Mouse (Mus musculus): Measurements from ENCODE around the gene Rprd2.

Rprd2 gene

DNA sequence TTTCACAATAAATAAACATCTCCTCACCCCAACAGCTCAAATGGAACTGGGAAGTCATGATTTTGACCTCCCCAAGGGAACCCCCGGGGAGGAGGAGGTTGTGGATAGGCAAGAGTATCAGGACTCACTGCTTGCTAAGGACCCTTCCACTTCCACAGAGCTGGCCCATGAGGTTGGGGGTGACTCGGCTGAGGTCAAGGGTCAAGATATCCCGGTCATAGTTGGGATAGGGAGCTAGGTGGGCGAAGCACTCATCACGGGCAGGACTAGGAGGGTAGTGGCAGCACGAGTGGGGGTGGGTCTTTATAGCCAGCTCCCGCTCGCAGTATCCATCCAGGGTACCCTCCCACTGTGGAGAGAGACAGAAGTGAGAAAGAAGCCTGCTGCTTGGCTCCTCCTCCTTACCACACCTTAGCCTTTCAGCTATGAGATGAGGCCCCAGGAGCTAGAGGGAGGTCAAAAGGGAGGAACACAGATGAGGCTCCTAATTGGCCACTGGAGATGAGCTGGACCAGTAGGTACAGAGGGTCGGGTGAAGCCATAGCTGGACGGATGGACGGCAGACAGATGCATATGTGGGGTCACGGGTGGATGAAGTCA is 83.5 kb downstream of the Rprd2 start:
- DNase-seq (ENCODE audit: low read depth) = no peak

DNA sequence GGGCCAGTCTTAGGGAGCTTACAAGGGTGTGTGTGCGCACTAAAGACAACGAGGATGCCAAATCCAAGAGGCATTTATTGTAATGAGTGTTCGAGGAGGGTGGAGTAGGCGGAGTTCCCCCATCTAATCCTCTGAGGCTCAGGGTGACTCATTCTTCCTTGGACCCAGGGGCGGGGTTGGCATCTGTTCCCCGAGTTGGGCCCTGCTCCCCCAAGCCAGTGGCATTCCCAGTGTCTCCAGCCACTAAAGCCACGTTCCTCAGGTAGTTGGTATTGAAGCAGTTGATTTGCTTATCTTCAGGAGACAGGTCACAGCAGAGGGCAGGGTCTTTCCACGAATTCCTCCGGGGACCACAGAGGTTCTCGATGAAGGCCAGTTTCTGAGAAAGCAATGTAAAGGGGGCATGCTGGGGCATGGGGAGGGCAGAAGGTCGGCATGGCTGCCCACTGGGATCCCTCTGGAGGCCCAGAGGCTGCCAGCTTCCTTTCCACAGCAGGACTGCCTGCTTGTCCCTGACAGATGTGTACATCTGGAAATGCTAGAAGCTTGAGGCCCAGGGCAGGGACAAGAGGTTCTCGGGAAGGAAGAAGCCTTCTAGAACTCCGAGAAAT is 84.5 kb downstream of the Rprd2 start:
- no peak for DNase-seq (ENCODE audit: low read depth)

DNA sequence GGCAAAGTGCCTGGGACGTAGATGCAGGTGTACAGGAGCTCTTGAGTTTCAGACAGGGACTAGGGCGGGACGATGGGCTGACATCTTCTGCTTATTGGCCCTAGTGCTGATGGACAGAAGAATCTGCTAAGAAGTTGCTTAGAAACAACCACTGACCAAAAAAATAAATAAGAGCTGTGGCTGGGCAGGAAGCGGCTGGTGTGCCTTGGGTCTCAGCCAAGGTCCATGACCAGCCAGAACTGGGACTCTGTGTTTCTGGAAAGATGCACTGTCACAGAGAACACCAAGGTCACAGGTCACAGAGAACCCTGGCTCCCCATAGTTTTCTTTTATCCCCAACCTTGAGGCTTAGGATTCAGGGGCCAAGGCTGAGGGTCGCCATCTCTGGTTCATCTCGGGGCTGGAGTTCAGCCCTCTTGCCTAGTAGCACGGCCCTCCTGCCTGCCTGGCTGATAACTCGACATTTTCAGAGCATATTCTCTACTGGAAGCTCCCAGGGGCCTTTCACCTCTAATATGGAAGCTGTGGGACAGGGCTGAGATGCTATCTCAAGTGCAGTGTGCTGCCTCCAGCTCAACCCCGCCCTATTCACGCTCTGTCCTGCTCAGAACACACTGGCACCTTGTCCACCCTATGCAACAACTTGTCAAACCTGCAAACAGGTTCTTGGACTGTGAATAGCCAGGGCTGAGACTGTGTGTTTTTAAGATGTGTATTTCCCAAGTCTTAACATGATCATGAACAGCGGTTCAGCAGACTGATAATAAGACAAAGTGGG is 85.7 kb downstream of the Rprd2 start:
- DNase-seq (ENCODE audit: low read depth) = no peak

DNA sequence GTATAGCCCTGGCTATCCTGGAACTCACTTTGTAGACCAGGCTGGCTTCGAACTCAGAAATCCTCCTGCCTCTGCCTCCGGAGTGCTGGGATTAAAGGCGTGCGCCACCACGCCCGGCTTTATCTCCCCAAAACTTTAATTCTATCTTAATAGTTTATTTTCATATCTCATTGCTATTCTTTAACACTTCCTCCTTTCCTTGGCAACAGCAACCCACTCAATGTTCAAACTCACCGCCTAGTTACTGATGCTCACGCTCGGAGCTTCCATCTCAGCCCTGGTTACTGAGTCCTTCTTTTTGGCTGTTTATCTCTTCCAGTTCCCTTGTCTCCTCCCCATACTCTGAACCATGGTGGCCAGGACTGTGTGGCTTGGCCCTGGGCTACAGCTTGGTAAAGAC is 86.4 kb downstream of the Rprd2 start:
- DNase-seq (ENCODE audit: low read depth) = no peak

DNA sequence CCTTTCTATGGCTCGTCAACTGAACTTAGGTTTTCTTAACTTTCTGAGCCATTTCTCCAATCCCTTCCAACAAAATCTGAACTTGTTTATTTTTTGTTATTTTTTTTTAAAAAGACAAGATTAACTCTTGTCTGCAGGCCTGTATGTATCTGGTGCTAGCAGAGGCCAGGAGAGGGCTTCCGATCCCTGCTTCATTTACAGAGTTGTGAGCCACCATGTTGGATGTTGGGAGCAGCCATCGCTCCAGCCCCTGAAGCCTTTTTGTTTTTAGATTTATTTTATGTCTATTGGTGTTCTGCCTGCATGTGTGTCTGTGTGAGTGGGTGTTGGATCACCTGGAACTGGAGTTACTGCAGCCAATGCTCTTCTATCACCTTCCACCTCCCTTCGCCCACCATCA is 86.9 kb downstream of the Rprd2 start:
- DNase-seq (ENCODE audit: low read depth) = no peak

DNA sequence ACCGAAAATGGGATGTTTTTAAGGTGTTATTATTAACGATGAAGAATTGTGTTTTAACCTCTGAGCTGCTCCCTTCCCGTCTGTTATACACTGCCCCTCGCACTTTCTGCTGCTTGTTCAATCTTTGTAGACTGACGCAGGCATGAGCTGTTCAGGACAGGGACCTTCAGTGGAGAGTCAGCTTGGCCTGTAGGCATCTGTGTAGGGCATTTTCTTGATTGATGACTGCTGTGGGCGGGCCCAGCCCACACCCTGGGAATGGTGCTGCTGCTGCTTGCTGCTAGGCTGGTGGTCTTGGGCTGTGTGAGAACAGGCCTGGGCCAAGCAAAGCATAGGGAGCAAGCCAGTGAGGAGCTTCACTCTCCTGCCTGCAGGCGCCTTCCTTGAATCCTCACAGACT is 88.2 kb downstream of the Rprd2 start:
- no peak for DNase-seq (ENCODE audit: low read depth)

DNA sequence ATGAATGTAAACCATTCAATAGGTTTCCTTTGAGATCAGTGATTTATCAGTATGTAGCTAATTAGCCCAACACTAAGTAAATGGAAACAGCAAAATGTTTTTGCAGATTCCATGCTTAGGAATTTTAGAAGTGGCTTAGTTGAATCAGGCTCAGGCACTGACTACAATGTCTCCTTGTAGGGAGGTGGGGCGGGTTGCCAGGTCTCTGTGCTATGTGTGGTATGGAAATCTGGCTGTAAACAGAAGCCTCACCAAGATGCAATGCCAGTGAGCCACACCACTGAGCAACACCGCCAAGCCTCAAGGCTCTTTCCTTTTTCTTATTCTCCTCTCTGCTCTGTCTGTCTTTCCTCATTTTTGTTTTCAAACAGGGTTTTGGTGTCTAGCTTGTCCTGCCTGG is 89.8 kb downstream of the Rprd2 start:
- DNase-seq (ENCODE audit: low read depth) = no peak

DNA sequence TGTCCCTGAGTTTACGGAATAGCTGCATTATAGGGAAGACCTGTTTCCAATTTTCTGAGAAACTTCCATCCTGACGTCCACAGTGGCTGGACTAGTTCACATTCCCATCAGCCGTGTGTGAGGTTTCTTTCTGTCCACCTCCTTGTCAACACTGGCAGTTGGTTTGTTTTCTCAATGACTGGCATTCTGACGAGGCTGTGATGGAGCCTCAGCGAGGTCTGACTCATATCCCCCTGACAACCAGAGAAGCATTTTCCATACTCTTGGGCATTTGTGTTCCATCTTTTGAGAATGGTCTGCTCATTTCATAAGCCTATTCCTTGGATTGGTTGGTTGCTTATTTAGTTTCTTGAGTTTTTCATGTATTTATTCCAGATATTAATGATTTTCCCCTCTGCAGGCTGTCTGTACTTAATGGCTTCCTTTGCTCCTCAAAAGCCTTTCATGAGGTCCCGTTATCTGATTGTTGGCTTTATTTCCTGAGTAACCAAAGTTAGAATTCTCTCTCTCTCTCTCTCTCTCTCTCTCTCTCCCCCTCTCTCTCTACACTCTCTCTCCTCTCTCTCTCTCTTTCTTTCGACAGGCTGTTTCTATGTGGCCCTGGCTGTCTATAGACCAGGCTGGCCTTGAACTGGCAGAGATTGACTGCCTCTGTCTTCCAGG is 91.8 kb downstream of the Rprd2 start:
- DNase-seq (ENCODE audit: low read depth) = no peak

DNA sequence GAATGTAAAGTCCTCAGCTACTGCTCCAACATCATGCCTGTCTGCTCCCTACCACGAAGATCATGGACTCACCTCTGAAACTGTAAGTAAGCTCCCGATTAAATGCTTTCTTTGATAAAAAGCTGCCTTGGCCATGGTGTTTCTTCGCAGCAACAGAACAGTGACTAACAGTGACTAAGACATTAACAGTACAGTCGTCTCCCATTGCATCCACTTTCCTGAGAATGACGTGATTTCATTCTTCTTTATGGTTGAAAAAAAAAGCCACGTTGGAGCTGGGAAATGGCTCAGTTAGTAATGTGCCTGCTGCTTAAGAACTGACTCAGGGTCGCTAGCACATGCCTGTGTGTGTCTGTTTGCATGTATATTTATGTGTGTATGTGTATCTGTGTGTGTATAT is 92.8 kb downstream of the Rprd2 start:
- no peak for DNase-seq (ENCODE audit: low read depth)

DNA sequence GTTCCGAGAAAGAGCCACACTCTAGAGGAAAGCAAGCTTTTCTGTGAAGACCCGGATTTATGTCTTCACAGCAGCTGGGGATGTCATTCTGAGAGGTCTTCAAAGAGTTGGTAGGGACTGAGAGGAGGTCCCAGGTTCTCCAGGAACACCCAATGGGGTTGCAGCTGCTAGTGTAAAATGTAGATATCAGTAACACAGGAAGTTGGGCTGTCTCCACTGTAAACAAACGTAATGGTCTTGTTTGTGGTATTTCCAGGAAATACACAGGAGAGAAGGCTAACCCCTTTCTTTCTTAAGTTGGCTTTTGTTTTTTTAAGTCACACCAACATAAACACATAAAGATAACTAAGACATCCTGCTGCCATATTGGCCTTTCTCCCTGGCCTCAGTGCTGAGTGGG is 96.3 kb downstream of the Rprd2 start:
- DNase-seq (ENCODE audit: low read depth) = peak; percentile 69

DNA sequence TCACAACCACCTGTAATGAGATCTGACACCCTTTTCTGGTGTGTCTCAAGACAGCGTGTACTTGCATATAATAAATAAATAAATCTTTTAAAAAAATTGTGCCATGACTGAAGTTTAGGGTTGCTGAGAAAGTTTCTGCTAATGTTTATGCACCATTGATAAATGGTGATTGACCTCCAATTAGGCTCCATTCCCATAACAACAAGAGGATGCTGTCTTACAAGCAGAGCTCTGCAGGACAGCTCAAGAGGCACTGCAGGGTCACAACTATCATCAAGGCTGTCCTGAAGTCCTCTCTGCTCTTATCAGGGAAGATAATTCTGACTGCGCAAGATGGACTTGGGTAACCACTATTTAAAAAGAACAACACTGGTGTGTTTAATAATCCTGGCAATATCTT is 100.5 kb downstream of the Rprd2 start:
- no peak for DNase-seq (ENCODE audit: low read depth)

DNA sequence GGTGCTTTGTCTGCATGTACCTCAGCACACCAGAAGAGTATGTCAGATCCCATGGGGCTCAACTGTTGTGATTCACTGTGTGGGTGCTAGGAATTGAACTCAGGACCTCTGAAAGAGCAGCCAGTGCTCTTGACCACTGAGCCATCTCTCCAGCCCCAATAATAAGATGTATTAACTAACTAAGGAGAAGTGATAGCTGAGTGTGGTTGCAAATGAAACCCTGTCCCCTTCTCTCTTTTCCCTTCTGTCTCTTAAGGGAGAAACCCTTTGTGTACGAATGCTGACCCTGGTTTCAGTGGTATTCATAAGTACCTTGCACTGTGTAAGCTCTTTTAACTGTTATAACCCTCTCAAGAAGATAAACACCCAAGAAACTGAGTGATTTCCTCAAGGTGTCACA is 102.6 kb downstream of the Rprd2 start:
- DNase-seq (ENCODE audit: low read depth) = no peak

Measured in naive thymus-derived CD4-positive, alpha-beta T cell, adult 2 months (primary cell).